Mouse (Mus musculus) liver, adult 2 months (tissue): ENCODE data around the gene Cfap298.

Experiments used
- CTCF ChIP-seq: fragments of 200-500 bp; IDR thresholded peaks from 2 replicates; pipeline ENCODE4 v1.5.1; 2011; ENCODE audit warnings: low read depth, low read length, control low read depth
- POLR2A ChIP-seq: fragments of 200-500 bp; IDR thresholded peaks from 2 replicates; pipeline ENCODE4 v1.6.1; 2011; ENCODE audit warnings: low read length, control low read depth; ENCODE audit not compliant: insufficient read depth; ENCODE audit errors: extremely low read depth

DNA sequence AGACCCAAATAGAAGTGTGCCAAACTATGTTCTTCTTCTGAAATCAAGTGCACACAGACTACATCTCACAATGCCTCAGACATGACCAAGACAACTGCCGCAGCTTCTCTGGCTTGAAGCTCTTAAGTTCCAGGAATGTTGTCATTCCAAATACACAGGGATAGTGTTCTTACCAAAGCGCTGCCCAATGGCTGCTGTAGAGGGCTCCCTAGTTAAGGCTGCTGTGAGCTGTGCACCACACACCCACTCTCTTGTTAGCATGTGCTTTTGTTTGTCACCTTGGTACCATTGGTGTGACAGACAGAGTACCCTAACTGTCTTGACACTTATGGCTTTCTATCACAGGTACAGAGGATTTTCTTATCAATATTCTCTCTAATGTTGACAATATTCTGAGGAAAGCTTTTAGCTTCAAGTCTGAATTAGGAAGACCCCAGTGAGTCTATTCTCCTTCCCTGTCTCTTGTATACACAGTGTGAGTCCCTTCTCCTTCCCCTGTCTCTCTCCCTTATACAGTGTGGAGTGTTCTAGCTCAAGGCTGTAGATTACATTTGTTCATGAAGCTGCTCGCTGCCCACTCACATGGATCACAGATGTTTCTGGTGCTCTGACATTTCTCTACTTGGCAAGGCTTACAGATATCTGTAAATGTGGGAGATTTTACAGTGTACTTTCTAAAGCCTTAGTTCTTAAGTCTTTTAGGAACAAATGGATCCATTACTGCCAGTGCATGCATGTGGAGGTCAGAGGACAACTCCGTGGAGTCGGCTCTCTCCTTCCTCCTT is 23.6 kb upstream of the Cfap298 start:
- TF ChIP-seq POLR2A, result no peak
- TF ChIP-seq CTCF, result no peak
